Mouse (Mus musculus) CH12.LX (cell line): ENCODE results near the gene Boc. TPM values are rescaled to one million over a fixed set of nuclear protein-coding genes. Genes with fewer than 3 reads are reported as not detected.

Experiments used
- DNase-seq: peaks from one replicate; pipeline ENCODE4 v3.0.0-alpha.2; 2013; ENCODE audit errors: extremely low read depth
- H3K27ac ChIP-seq: 2 replicates; pipeline ENCODE4 v1.5.1; 2012; ENCODE audit warnings: low read depth, mild to moderate bottlenecking, control low read depth, moderate library complexity; ENCODE audit not compliant: insufficient read depth
- H3K27me3 ChIP-seq: replicated peaks from 2 replicates; pipeline ENCODE3; 2012; ENCODE audit warnings: inconsistent platforms
- H3K36me3 ChIP-seq, 2 experiments: replicated peaks in 1 of 2; 2 replicates each; pipeline versions ENCODE3 to v1.6.1; 2012; ENCODE audit warnings: inconsistent platforms in 1 of 2, low read length in 1 of 2, mild to moderate bottlenecking in 1 of 2, mixed read lengths in 1 of 2, moderate library complexity in 1 of 2; ENCODE audit not compliant: control insufficient read depth in 1 of 2, insufficient read depth in 1 of 2
- H3K4me1 ChIP-seq, 2 experiments: 2 replicates each; pipeline ENCODE4 v1.6.1; 2012; ENCODE audit warnings: inconsistent platforms in 1 of 2, moderate library complexity in 1 of 2; ENCODE audit not compliant: insufficient read depth in 2 of 2, control insufficient read depth in 1 of 2
- H3K4me2 ChIP-seq: 2 replicates; pipeline ENCODE4 v1.6.1; 2012; ENCODE audit warnings: low read depth, mild to moderate bottlenecking, control low read depth; ENCODE audit not compliant: poor library complexity, insufficient read depth, severe bottlenecking
- H3K4me3 ChIP-seq, 3 experiments: fragments of 150-350 bp in 1 of 3; sonication (generic) in 1 of 3; replicated peaks in 1 of 3; 2 replicates each; pipeline versions ENCODE3 to v1.5.1; 2011 to 2012; ENCODE audit warnings: low read depth in 2 of 3, low read length in 2 of 3, mild to moderate bottlenecking in 2 of 3, moderate library complexity in 2 of 3, control low read depth in 1 of 3, improper control_type of control experiment in 1 of 3, inconsistent platforms in 1 of 3, mixed read lengths in 1 of 3; ENCODE audit not compliant: poor library complexity in 1 of 3
- H3K79me2 ChIP-seq: replicated peaks from 2 replicates; pipeline ENCODE4 v1.6.1; 2012; ENCODE audit warnings: mild to moderate bottlenecking, moderate library complexity; ENCODE audit not compliant: control insufficient read depth, poor library complexity, insufficient read depth, severe bottlenecking; ENCODE audit errors: extremely low read depth
- H3K9ac ChIP-seq: 2 replicates; pipeline ENCODE4 v1.6.1; 2012; ENCODE audit warnings: low read depth, mild to moderate bottlenecking, control low read depth, moderate library complexity; ENCODE audit not compliant: insufficient read depth
- H3K9me3 ChIP-seq: replicated peaks from 2 replicates; pipeline ENCODE3; 2012; ENCODE audit warnings: low read length, inconsistent platforms, mixed read lengths
- CHD2 ChIP-seq: IDR thresholded peaks from 2 replicates; pipeline ENCODE4 v1.6.1; 2011; ENCODE audit warnings: low read length, improper control_type of control experiment
- E2F4 ChIP-seq: IDR thresholded peaks from 2 replicates; pipeline ENCODE4 v1.6.1; 2011; ENCODE audit warnings: low read depth, low read length, improper control_type of control experiment; ENCODE audit not compliant: insufficient replicate concordance
- ETS1 ChIP-seq: conservative IDR thresholded peaks from 2 replicates; pipeline ENCODE4 v1.6.1; 2012; ENCODE audit warnings: low read depth, mild to moderate bottlenecking, inconsistent platforms, low read length, improper control_type of control experiment, moderate library complexity
- GABPA ChIP-seq: IDR thresholded peaks from 2 replicates; pipeline ENCODE4 v1.6.1; 2012; ENCODE audit warnings: low read depth, low read length, improper control_type of control experiment, inconsistent platforms; ENCODE audit not compliant: insufficient replicate concordance
- JUN ChIP-seq: IDR thresholded peaks from 2 replicates; pipeline ENCODE4 v1.6.1; 2011; ENCODE audit warnings: low read depth, mild to moderate bottlenecking, low read length, improper control_type of control experiment, moderate library complexity; ENCODE audit not compliant: insufficient read depth
- MYC ChIP-seq: IDR thresholded peaks from 2 replicates; pipeline ENCODE4 v1.6.1; 2011; ENCODE audit warnings: low read depth, mild to moderate bottlenecking, improper control_type of control experiment, low read length
- NRF1 ChIP-seq: IDR thresholded peaks from 2 replicates; pipeline ENCODE4 v1.6.1; 2014; ENCODE audit warnings: low read depth, mild to moderate bottlenecking, inconsistent platforms, low read length, improper control_type of control experiment, moderate library complexity
- PAX5 ChIP-seq: IDR thresholded peaks from 2 replicates; pipeline ENCODE4 v1.6.1; 2012; ENCODE audit warnings: low read length, inconsistent platforms, mixed read lengths
- POLR2AphosphoS2 ChIP-seq: IDR thresholded peaks from 2 replicates; pipeline ENCODE4 v1.6.1; 2011; ENCODE audit warnings: low read depth, low read length, improper control_type of control experiment
- RCOR1 ChIP-seq: conservative IDR thresholded peaks from 2 replicates; pipeline ENCODE4 v1.6.1; 2012; ENCODE audit warnings: low read depth, mild to moderate bottlenecking, inconsistent platforms, low read length, improper control_type of control experiment
- SIN3A ChIP-seq: IDR thresholded peaks from 2 replicates; pipeline ENCODE4 v1.6.1; 2012; ENCODE audit warnings: low read length, improper control_type of control experiment, inconsistent platforms
- TCF12 ChIP-seq: IDR thresholded peaks from 2 replicates; pipeline ENCODE4 v1.6.1; 2014; ENCODE audit warnings: low read depth, mild to moderate bottlenecking, inconsistent platforms, low read length, improper control_type of control experiment
- USF1 ChIP-seq: IDR thresholded peaks from 2 replicates; pipeline ENCODE4 v1.6.1; 2014; ENCODE audit warnings: low read depth, mild to moderate bottlenecking, inconsistent platforms, low read length, improper control_type of control experiment
- USF2 ChIP-seq: conservative IDR thresholded peaks from 2 replicates; pipeline ENCODE4 v1.6.1; 2011; ENCODE audit warnings: low read depth, low read length, improper control_type of control experiment
- ZC3H11A ChIP-seq: IDR thresholded peaks from 2 replicates; pipeline ENCODE4 v1.6.1; 2012; ENCODE audit warnings: low read depth, mild to moderate bottlenecking, inconsistent platforms, low read length, improper control_type of control experiment
- ZMIZ1 ChIP-seq: IDR thresholded peaks from 2 replicates; pipeline ENCODE4 v1.6.1; 2012; ENCODE audit warnings: low read depth, mild to moderate bottlenecking, inconsistent platforms, low read length, improper control_type of control experiment
- ZNF384 ChIP-seq: IDR thresholded peaks from 2 replicates; pipeline ENCODE4 v1.6.1; 2012; ENCODE audit warnings: low read depth, low read length, improper control_type of control experiment, inconsistent platforms
- dilution Hi-C: fragments of 300-500 bp; cut with MboI; formaldehyde crosslinking; loops from 2 replicates; pipeline ENCODE4 v1.14.3; 2020; ENCODE audit warnings: low sequenced_read_pairs; ENCODE audit not compliant: extremely low pct_unique_long_range_greater_than_20kb, extremely low pct_ligation_motif_present
- in situ Hi-C: fragments of 300-500 bp; cut with MboI; formaldehyde crosslinking; loops from 3 replicates; pipeline ENCODE4 v1.14.3; 2019; ENCODE audit warnings: low sequenced_read_pairs, low pct_ligation_motif_present, low pct_unique_long_range_greater_than_20kb, mixed read lengths
- polyA plus RNA-seq: library from polyadenylated mRNA; unstranded; fragments of >175 nt; gene quantifications from 2 replicates; pipeline ENCODE4 v1.2.1, GENCODE M21; 2012; ENCODE audit warnings: low read depth; ENCODE audit not compliant: insufficient read length
- total RNA-seq, 2 experiments: library from RNA; depleted of rRNA; stranded (reverse); fragments of 300-350 nt in 1 of 2; fragments of >200 nt in 1 of 2; gene quantifications; 2 replicates each; pipeline ENCODE4 v1.2.3; 2012 to 2014

Gene Boc
- total and polyA plus RNA-seq, 3 experiments: 0.25 to 1.5 (median 0.67) TPM

DNA sequence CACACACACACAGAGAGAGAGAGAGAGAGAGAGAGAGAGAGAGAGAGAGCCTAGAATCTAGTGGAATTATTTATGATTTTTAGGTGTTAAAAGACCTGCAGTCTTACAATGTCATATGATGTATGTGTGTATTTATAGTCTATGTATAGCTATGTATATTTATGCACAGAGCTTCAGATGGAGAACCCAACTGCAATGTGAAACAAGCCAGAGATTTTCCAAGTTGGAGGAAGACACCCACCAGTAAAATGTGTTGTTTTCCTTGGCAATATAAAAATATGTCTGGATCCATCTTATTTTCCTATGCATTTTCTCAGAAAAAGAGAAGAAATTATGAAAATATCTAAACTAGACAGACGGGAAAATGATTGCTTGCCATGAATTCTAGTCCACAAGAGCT, 32.7 kb downstream of the Boc start:
- no peaks in the 10 kb centered on the region for H3K27me3 ChIP-seq
- H3K27ac ChIP-seq: no peak overlapping the region
- DNase-seq: no peak
- H3K4me3 ChIP-seq: no peak overlapping the region
- H3K9ac ChIP-seq: no peak overlapping the region
- TF ChIP-seq E2F4 (no peak), USF2 (no peak), JUN (no peak), ZNF384 (no peak), PAX5 (no peak)
- peaks cover 9 to 24% of the 10 kb centered on the region in 2 experiments; a peak in 3 of 4 replicates for H3K4me1 ChIP-seq
- in situ Hi-C loops: no loop called here
- H3K9me3 ChIP-seq: no peaks in the 10 kb centered on the region
- H3K36me3 ChIP-seq: no peaks in the 10 kb centered on the region
- H3K4me2 ChIP-seq: no peak overlapping the region
- dilution Hi-C loops: no loop called here
- no peaks in the 10 kb centered on the region for H3K79me2 ChIP-seq

DNA sequence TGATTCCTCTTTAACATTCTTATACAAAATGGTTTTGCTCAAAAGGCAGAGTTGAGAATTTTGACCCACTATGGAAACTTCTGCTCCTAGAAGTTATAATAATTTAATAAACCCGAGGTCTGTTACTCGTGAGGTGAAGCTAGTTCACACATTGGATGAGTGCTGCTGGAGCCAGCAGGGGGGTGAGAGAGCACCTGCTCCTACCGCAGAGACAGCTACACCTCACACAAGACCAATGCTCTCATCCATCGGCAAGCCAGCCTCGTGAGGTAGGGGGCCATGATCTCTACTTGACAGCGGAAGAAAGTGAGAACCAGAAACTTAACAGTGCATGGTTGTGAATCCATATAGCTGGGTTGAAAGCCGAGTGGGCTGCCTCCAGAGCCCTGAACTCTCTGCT, 35.1 kb downstream of the Boc start:
- Histone ChIP-seq H3K79me2 (no peaks in the 10 kb centered on the region), H3K9me3 (no peaks in the 10 kb centered on the region), H3K4me2 (no peak overlapping the region), H3K9ac (no peak overlapping the region), H3K36me3 (no peaks in the 10 kb centered on the region), H3K4me1 (peaks cover 0 to under 1% of the 10 kb centered on the region in 2 experiments; a peak in 1 of 4 replicates), H3K27ac (no peak overlapping the region), H3K27me3 (no peaks in the 10 kb centered on the region), H3K4me3 (no peak overlapping the region)
- no peak for TF ChIP-seq NRF1
- no peak for TF ChIP-seq CHD2
- no peak for TF ChIP-seq SIN3A
- TF ChIP-seq POLR2AphosphoS2: no peak
- TF ChIP-seq TCF12: no peak
- TF ChIP-seq ZMIZ1: no peak
- TF ChIP-seq RCOR1: no peak
- TF ChIP-seq ETS1: no peak
- no peak for TF ChIP-seq MYC
- TF ChIP-seq GABPA: no peak
- no peak for TF ChIP-seq ZC3H11A
- TF ChIP-seq USF1: no peak
- in situ Hi-C loops (no loop called here), dilution Hi-C loops (no loop called here)
- DNase-seq: no peak
